Mouse (Mus musculus): ENCODE measurements around the gene Ppp3ca. TPM values are rescaled to one million over a fixed set of nuclear protein-coding genes. Genes with fewer than 3 reads are reported as not detected.
A peak's percentile ranks its signal among the peaks of the same experiment; 100 is the strongest.

Gene Ppp3ca
- polyA plus RNA-seq, 1 experiment: 9.7 TPM

DNA sequence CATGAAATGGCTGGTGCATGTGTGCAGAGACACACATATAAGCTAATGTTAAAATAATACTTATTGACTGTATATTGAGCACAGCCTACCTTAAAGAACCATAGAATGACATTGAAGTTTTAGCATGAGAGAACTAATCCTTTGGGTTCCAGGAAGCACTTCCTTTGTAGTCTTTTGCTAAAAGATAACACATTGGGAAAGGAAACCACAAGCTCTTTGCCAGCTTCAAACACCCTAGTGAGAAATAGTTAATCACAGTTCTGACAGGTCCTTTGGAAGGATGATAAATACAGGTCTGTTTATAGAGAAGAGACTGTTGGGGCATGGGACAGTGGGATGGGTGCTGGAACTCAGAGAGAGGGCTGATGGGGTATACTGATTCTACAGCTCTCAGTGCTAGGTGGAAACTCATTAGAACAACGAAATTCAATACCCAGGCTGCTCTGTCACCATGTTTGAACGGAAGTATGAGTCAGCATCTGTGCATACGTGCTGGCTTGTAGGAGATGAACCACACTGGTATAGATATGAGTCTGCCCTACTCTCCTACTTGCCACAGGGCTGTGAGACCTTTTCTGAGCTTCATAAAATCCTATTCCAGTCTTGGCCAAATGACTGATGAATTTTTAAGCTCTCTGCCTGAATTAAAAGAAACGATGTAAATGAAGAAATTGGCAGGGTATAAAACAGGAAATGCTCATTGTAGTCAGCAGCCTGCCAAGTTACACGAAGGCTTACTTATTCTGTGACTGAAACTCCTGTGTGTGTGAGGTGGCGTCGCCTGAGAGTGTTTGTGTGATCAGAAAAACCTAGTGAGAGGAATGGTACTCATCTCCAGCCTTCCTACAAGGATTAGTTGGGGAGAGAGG, 271.0 kb downstream of the Ppp3ca start:
- Histone ChIP-seq H3K79me2 (ENCODE audit: control insufficient read depth, insufficient read depth) (no peaks in the 10 kb centered on the region), H3ac (ENCODE audit: control insufficient read depth, insufficient read length, low read depth) (no peak overlapping the region), H3K79me3 (ENCODE audit: low read depth) (no peaks in the 10 kb centered on the region), H3K4me3 (ENCODE audit: insufficient read depth, poor library complexity, severe bottlenecking) (no peak overlapping the region), H3K27me3 (ENCODE audit: control insufficient read depth, insufficient read depth, insufficient read length) (no peaks in the 10 kb centered on the region), H3K36me3 (ENCODE audit: control insufficient read depth, insufficient read depth) (no peaks in the 10 kb centered on the region)
- TF ChIP-seq MYOG (IDR thresholded peaks at IDR 0.05; ENCODE audit: control insufficient read depth, extremely low read depth, insufficient read length) (no peak), FOSL1 (IDR thresholded peaks at IDR 0.05; ENCODE audit: insufficient read depth, low read length, poor library complexity, severe bottlenecking) (peak; percentile 31), MAX (IDR thresholded peaks at IDR 0.05) (no peak)

GRCm38 (mm10) chr3:136941602-136941926, 271.6 kb downstream of the Ppp3ca start:
- Histone ChIP-seq H3K79me2 (ENCODE audit: control insufficient read depth, insufficient read depth) (no peaks in the 10 kb centered on the region), H3K79me3 (ENCODE audit: low read depth) (no peaks in the 10 kb centered on the region), H3K27me3 (ENCODE audit: control insufficient read depth, insufficient read depth, insufficient read length) (no peaks in the 10 kb centered on the region), H3K36me3 (ENCODE audit: control insufficient read depth, insufficient read depth) (no peaks in the 10 kb centered on the region), H3ac (ENCODE audit: control insufficient read depth, insufficient read length, low read depth) (no peak overlapping the region), H3K4me3 (ENCODE audit: insufficient read depth, poor library complexity, severe bottlenecking) (no peak overlapping the region)
- TF ChIP-seq MYOD1 (IDR thresholded peaks at IDR 0.05; ENCODE audit: control insufficient read depth, insufficient read length, low read depth): no peak
- TF ChIP-seq USF1 (IDR thresholded peaks at IDR 0.05; ENCODE audit: low read depth): no peak
- no peak for TF ChIP-seq MYOG (IDR thresholded peaks at IDR 0.05; ENCODE audit: control insufficient read depth, extremely low read depth, insufficient read length)
- TF ChIP-seq CTCF (IDR thresholded peaks at IDR 0.05; ENCODE audit: control insufficient read depth, insufficient read depth, insufficient read length): no peak
- TF ChIP-seq CEBPB (IDR thresholded peaks at IDR 0.05; ENCODE audit: low read depth): no peak
- no peak for TF ChIP-seq MAX (IDR thresholded peaks at IDR 0.05)
- no peak for TF ChIP-seq FOSL1 (IDR thresholded peaks at IDR 0.05; ENCODE audit: insufficient read depth, low read length, poor library complexity, severe bottlenecking)

- TF ChIP-seq FOSL1 (IDR thresholded peaks at IDR 0.05; ENCODE audit: insufficient read depth, low read length, poor library complexity, severe bottlenecking) (no peak), USF1 (IDR thresholded peaks at IDR 0.05; ENCODE audit: low read depth) (no peak), MYOG (IDR thresholded peaks at IDR 0.05; ENCODE audit: control insufficient read depth, extremely low read depth, insufficient read length) (no peak)
- H3K4me3 ChIP-seq (ENCODE audit: insufficient read depth, poor library complexity, severe bottlenecking): no peak overlapping the region
Observed at GRCm38 (mm10) chr3:136945550-136945949, 275.6 kb downstream of the Ppp3ca start.

GRCm38 (mm10) chr3:136946662-136947061, 276.7 kb downstream of the Ppp3ca start:
- H3K36me3 ChIP-seq (ENCODE audit: control insufficient read depth, insufficient read depth): no peaks in the 10 kb centered on the region
- no peaks in the 10 kb centered on the region for H3K27me3 ChIP-seq (ENCODE audit: control insufficient read depth, insufficient read depth, insufficient read length)
- no peak for TF ChIP-seq CEBPB (IDR thresholded peaks at IDR 0.05; ENCODE audit: low read depth)
- H3K79me3 ChIP-seq (ENCODE audit: low read depth): no peaks in the 10 kb centered on the region
- H3ac ChIP-seq (ENCODE audit: control insufficient read depth, insufficient read length, low read depth): no peak overlapping the region
- no peak overlapping the region for H3K4me3 ChIP-seq (ENCODE audit: insufficient read depth, poor library complexity, severe bottlenecking)
- no peaks in the 10 kb centered on the region for H3K79me2 ChIP-seq (ENCODE audit: control insufficient read depth, insufficient read depth)

More at GRCm38 (mm10) chr3:136945550-136945949, 275.6 kb downstream of the Ppp3ca start:
- Histone ChIP-seq H3K36me3 (ENCODE audit: control insufficient read depth, insufficient read depth) (no peaks in the 10 kb centered on the region), H3K79me2 (ENCODE audit: control insufficient read depth, insufficient read depth) (no peaks in the 10 kb centered on the region), H3K79me3 (ENCODE audit: low read depth) (no peaks in the 10 kb centered on the region), H3K27me3 (ENCODE audit: control insufficient read depth, insufficient read depth, insufficient read length) (no peaks in the 10 kb centered on the region), H3ac (ENCODE audit: control insufficient read depth, insufficient read length, low read depth) (no peak overlapping the region)

- Histone ChIP-seq H3ac (ENCODE audit: control insufficient read depth, insufficient read length, low read depth) (no peak overlapping the region), H3K4me3 (ENCODE audit: insufficient read depth, poor library complexity, severe bottlenecking) (no peak overlapping the region), H3K27me3 (ENCODE audit: control insufficient read depth, insufficient read depth, insufficient read length) (no peaks in the 10 kb centered on the region), H3K79me3 (ENCODE audit: low read depth) (no peaks in the 10 kb centered on the region), H3K36me3 (ENCODE audit: control insufficient read depth, insufficient read depth) (no peaks in the 10 kb centered on the region), H3K79me2 (ENCODE audit: control insufficient read depth, insufficient read depth) (no peaks in the 10 kb centered on the region)
- TF ChIP-seq MYOG (IDR thresholded peaks at IDR 0.05; ENCODE audit: control insufficient read depth, extremely low read depth, insufficient read length) (no peak), USF1 (IDR thresholded peaks at IDR 0.05; ENCODE audit: low read depth) (no peak), CEBPB (IDR thresholded peaks at IDR 0.05; ENCODE audit: low read depth) (no peak), FOSL1 (IDR thresholded peaks at IDR 0.05; ENCODE audit: insufficient read depth, low read length, poor library complexity, severe bottlenecking) (no peak), MYOD1 (IDR thresholded peaks at IDR 0.05; ENCODE audit: control insufficient read depth, insufficient read length, low read depth) (no peak), CTCF (IDR thresholded peaks at IDR 0.05; ENCODE audit: control insufficient read depth, insufficient read depth, insufficient read length) (no peak), MAX (IDR thresholded peaks at IDR 0.05) (no peak)
Observed at GRCm38 (mm10) chr3:136948142-136948541, 278.2 kb downstream of the Ppp3ca start.

DNA sequence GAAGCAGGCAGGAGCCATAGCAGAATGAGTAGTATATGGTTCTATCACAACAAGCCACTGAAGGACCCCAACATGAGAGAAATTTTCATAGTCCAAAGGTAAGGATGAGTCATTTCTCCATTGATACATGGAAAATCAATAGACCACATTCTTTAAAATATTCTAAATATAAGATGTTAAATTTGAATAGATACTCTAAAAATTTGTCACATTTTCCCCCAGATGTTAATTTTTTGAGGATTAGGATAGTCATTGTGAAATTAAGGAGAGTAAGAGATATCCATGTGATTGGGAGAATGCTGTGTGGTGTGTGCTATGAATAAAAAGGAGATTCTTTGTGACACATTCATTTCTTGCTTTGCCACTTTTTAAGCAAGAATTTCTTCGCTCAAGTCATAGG, 281.9 kb downstream of the Ppp3ca start:
- no peaks in the 10 kb centered on the region for H3K79me3 ChIP-seq (ENCODE audit: low read depth)
- H3K79me2 ChIP-seq (ENCODE audit: control insufficient read depth, insufficient read depth): no peaks in the 10 kb centered on the region
- no peak overlapping the region for H3K4me3 ChIP-seq (ENCODE audit: insufficient read depth, poor library complexity, severe bottlenecking)
- no peaks in the 10 kb centered on the region for H3K36me3 ChIP-seq (ENCODE audit: control insufficient read depth, insufficient read depth)
- no peak overlapping the region for H3ac ChIP-seq (ENCODE audit: control insufficient read depth, insufficient read length, low read depth)
- TF ChIP-seq FOSL1 (IDR thresholded peaks at IDR 0.05; ENCODE audit: insufficient read depth, low read length, poor library complexity, severe bottlenecking): no peak
- TF ChIP-seq MAX (IDR thresholded peaks at IDR 0.05): no peak
- TF ChIP-seq MYOD1 (IDR thresholded peaks at IDR 0.05; ENCODE audit: control insufficient read depth, insufficient read length, low read depth): no peak
- TF ChIP-seq CTCF (IDR thresholded peaks at IDR 0.05; ENCODE audit: control insufficient read depth, insufficient read depth, insufficient read length): no peak
- TF ChIP-seq CEBPB (IDR thresholded peaks at IDR 0.05; ENCODE audit: low read depth): no peak
- no peak for TF ChIP-seq MYOG (IDR thresholded peaks at IDR 0.05; ENCODE audit: control insufficient read depth, extremely low read depth, insufficient read length)
- TF ChIP-seq USF1 (IDR thresholded peaks at IDR 0.05; ENCODE audit: low read depth): no peak
- no peaks in the 10 kb centered on the region for H3K27me3 ChIP-seq (ENCODE audit: control insufficient read depth, insufficient read depth, insufficient read length)
